Mouse (Mus musculus) embryonic fibroblast, embryonic 13.5 days (primary cell): ENCODE results near the gene C2cd4a. TPM values are rescaled to one million over a fixed set of nuclear protein-coding genes. Genes with fewer than 3 reads are reported as not detected.

Source experiments
- H3K27ac ChIP-seq: 2 replicates; pipeline ENCODE4 v1.5.1; 2012; ENCODE audit warnings: low read length, control low read depth, inconsistent platforms; ENCODE audit not compliant: insufficient read depth
- H3K4me1 ChIP-seq: 2 replicates; pipeline ENCODE4 v1.6.1; 2011; ENCODE audit warnings: low read length; ENCODE audit not compliant: control insufficient read depth, insufficient read depth
- H3K4me3 ChIP-seq: 2 replicates; pipeline ENCODE4 v1.5.1; 2011; ENCODE audit warnings: mild to moderate bottlenecking, control low read depth, low read length; ENCODE audit not compliant: insufficient read depth
- CTCF ChIP-seq: IDR thresholded peaks from 2 replicates; pipeline ENCODE4 v1.5.1; 2011; ENCODE audit warnings: mild to moderate bottlenecking, control low read depth, low read length, moderate library complexity, borderline replicate concordance; ENCODE audit not compliant: insufficient read depth
- POLR2A ChIP-seq: IDR thresholded peaks from 2 replicates; pipeline ENCODE4 v1.6.1; 2011; ENCODE audit warnings: low read depth, mild to moderate bottlenecking, control low read depth, low read length, moderate library complexity
- polyA plus RNA-seq: library from polyadenylated mRNA; stranded (reverse); fragments of >200 nt; gene quantifications from 2 replicates; pipeline ENCODE4 v1.2.4, GENCODE M21; 2011; ENCODE audit warnings: low read depth; ENCODE audit not compliant: missing spikeins, insufficient read length

The C2cd4a gene
- polyA plus RNA-seq, result not detected in 2 replicates

- TF ChIP-seq POLR2A, result no peak
- no peak for TF ChIP-seq CTCF
- no peak within 1 kb of the TSS for H3K27ac ChIP-seq
- H3K4me3 ChIP-seq, result peak within 1 kb of the TSS; percentile 30
- H3K4me1 ChIP-seq, result no peaks in the 10 kb centered on the region; the same call in 1 of the 2 replicates
Observed at GRCm38 (mm10) chr9:67832046-67832605, at the start of gene C2cd4a. TSS of gene C2cd4a (minus strand) at chr9:67832330.

GRCm38 (mm10) chr9:67878197-67878769, 46.2 kb upstream of the C2cd4a start:
- no peak overlapping the region for H3K27ac ChIP-seq
- TF ChIP-seq CTCF (no peak), POLR2A (no peak)
- peaks cover 3% of the 10 kb centered on the region for H3K4me1 ChIP-seq
- no peak overlapping the region for H3K4me3 ChIP-seq

- H3K27ac ChIP-seq, result peak overlapping the region; percentile 48
- H3K4me3 ChIP-seq, result no peak overlapping the region
- peaks cover 3% of the 10 kb centered on the region for H3K4me1 ChIP-seq
- no peak for TF ChIP-seq CTCF
- no peak for TF ChIP-seq POLR2A
Observed at GRCm38 (mm10) chr9:67877081-67877718, 45.1 kb upstream of the C2cd4a start.

GRCm38 (mm10) chr9:67875337-67875736, 43.2 kb upstream of the C2cd4a start:
- TF ChIP-seq POLR2A (no peak), CTCF (peak; percentile 59; the same call in 1 of the 2 replicates)

GRCm38 (mm10) chr9:67874522-67875222, 42.5 kb upstream of the C2cd4a start:
- Histone ChIP-seq H3K4me1 (peaks cover 3% of the 10 kb centered on the region), H3K27ac (no peak overlapping the region), H3K4me3 (no peak overlapping the region)
- no peak for TF ChIP-seq POLR2A
- TF ChIP-seq CTCF, result no peak

More at GRCm38 (mm10) chr9:67875337-67875736, 43.2 kb upstream of the C2cd4a start:
- no peak overlapping the region for H3K27ac ChIP-seq
- peaks cover 3% of the 10 kb centered on the region for H3K4me1 ChIP-seq
- no peak overlapping the region for H3K4me3 ChIP-seq

GRCm38 (mm10) chr9:67869691-67870450, 37.7 kb upstream of the C2cd4a start:
- TF ChIP-seq POLR2A (no peak), CTCF (no peak)
- no peaks in the 10 kb centered on the region for H3K4me1 ChIP-seq
- H3K27ac ChIP-seq, result no peak overlapping the region
- H3K4me3 ChIP-seq, result no peak overlapping the region

- Histone ChIP-seq H3K4me3 (no peak overlapping the region), H3K4me1 (no peaks in the 10 kb centered on the region), H3K27ac (no peak overlapping the region)
- TF ChIP-seq CTCF (no peak), POLR2A (no peak)
Observed at GRCm38 (mm10) chr9:67867411-67867810, 35.3 kb upstream of the C2cd4a start.

GRCm38 (mm10) chr9:67865411-67865810, 33.3 kb upstream of the C2cd4a start:
- H3K27ac ChIP-seq, result no peak overlapping the region
- no peak overlapping the region for H3K4me3 ChIP-seq
- no peak for TF ChIP-seq CTCF
- TF ChIP-seq POLR2A, result no peak

GRCm38 (mm10) chr9:67864011-67864410, 31.9 kb upstream of the C2cd4a start:
- Histone ChIP-seq H3K27ac (no peak overlapping the region), H3K4me1 (no peaks in the 10 kb centered on the region), H3K4me3 (no peak overlapping the region)
- TF ChIP-seq POLR2A, result no peak
- no peak for TF ChIP-seq CTCF

More at GRCm38 (mm10) chr9:67865411-67865810, 33.3 kb upstream of the C2cd4a start:
- no peaks in the 10 kb centered on the region for H3K4me1 ChIP-seq
